Mouse (Mus musculus): ENCODE data around the gene Neurl3.

GRCm38 (mm10) chr1:36271516-36272230, 2.8 kb downstream of the Neurl3 start:
- TF ChIP-seq GATA1 (IDR thresholded peaks at IDR 0.05; ENCODE audit: borderline replicate concordance, low read length) = no peak
- TF ChIP-seq FLI1 (IDR thresholded peaks at IDR 0.05; ENCODE audit: low read length) = no peak
